Mouse (Mus musculus) lung, embryonic 16.5 days (tissue): ENCODE results near the gene Snx11. TPM values are rescaled to one million over a fixed set of nuclear protein-coding genes. Genes with fewer than 3 reads are reported as not detected.

Experiments
- polyA plus RNA-seq: library from polyadenylated mRNA; unstranded; fragments of >200 nt; fragmentation: Nextera tagmentation; extraction: Ambion mirVana; gene quantifications from 2 replicates; pipeline ENCODE4 v1.2.1, GENCODE M21; 2015

Gene Snx11
- polyA plus RNA-seq, 1 experiment from 2014 or later: 16.6 TPM

Other genes starting within 250 kb of the Snx11 start
- 100 and 102 TPM in 2 replicates for gene Cbx1, start 11.6 kb upstream of the Snx11 start, polyA plus RNA-seq
- 68.2 and 68.8 TPM in 2 replicates for gene Nfe2l1, start 52.4 kb upstream of the Snx11 start, polyA plus RNA-seq
- gene Copz2, start 72.3 kb upstream of the Snx11 start, polyA plus RNA-seq: 131 and 135 TPM in 2 replicates
- gene Cdk5rap3, start 138.9 kb upstream of the Snx11 start, polyA plus RNA-seq: 67.5 and 70.6 TPM in 2 replicates
- gene Prr15l, start 150.5 kb upstream of the Snx11 start, polyA plus RNA-seq: 50.5 and 60.2 TPM in 2 replicates
- 28.1 and 35.4 TPM in 2 replicates for gene Pnpo, start 166.4 kb upstream of the Snx11 start, polyA plus RNA-seq
- gene Sp2, start 205.4 kb upstream of the Snx11 start, polyA plus RNA-seq: 18.5 and 22.2 TPM in 2 replicates
- 0.59 and 0.62 TPM in 2 replicates for gene Sp6, start 235.8 kb upstream of the Snx11 start, polyA plus RNA-seq